Mouse (Mus musculus) limb, embryonic 12.5 days (tissue): ENCODE measurements around the gene Zfp787. TPM values are rescaled to one million over a fixed set of nuclear protein-coding genes. Genes with fewer than 3 reads are reported as not detected.

Experiments
- ATAC-seq: fragments of 200-750 bp; cut with Nextera tagmentation; 2 replicates; pipeline ENCODE4 v1.8.0; 2017; ENCODE audit warnings: low read depth, moderate TSS enrichment; ENCODE audit not compliant: insufficient number of reproducible peaks, insufficient read depth, low FRiP score, low TSS enrichment
- H3K27ac ChIP-seq: fragments of 300-500 bp; sonication (generic); 2 replicates; pipeline ENCODE4 v1.5.1; 2016; ENCODE audit warnings: mild to moderate bottlenecking, moderate library complexity
- H3K27me3 ChIP-seq: fragments of 300-500 bp; sonication (generic); 2 replicates; pipeline ENCODE4 v1.6.1; 2016; ENCODE audit warnings: mild to moderate bottlenecking, moderate library complexity
- H3K36me3 ChIP-seq: fragments of 300-500 bp; sonication (generic); 2 replicates; pipeline ENCODE4 v1.6.1; 2016; ENCODE audit warnings: mild to moderate bottlenecking, moderate library complexity
- H3K4me1 ChIP-seq: fragments of 300-500 bp; sonication (generic); replicated peaks from 2 replicates; pipeline ENCODE4 v1.6.1; 2016
- H3K4me2 ChIP-seq: fragments of 300-500 bp; sonication (generic); 2 replicates; pipeline ENCODE4 v1.6.1; 2016; ENCODE audit warnings: mild to moderate bottlenecking, moderate library complexity
- H3K4me3 ChIP-seq: fragments of 300-500 bp; sonication (generic); replicated peaks from 2 replicates; pipeline ENCODE4 v1.5.1; 2016; ENCODE audit warnings: mild to moderate bottlenecking
- H3K9ac ChIP-seq: fragments of 300-500 bp; sonication (generic); replicated peaks from 2 replicates; pipeline ENCODE4 v1.6.1; 2016; ENCODE audit warnings: mild to moderate bottlenecking, moderate library complexity
- H3K9me3 ChIP-seq: fragments of 300-500 bp; sonication (generic); 2 replicates; pipeline ENCODE4 v1.6.1; 2016; ENCODE audit warnings: mild to moderate bottlenecking, moderate library complexity
- WGBS: fragments of 180-500 bp; shearing (Covaris S2); methylation state at CpG from one replicate; pipeline ENCODE4 v1.1.7; 2016; 5-methylcytosine and 5-hydroxymethylcytosine counted together
- polyA plus RNA-seq: library from polyadenylated mRNA; unstranded; fragments of >200 nt; fragmentation: Nextera tagmentation; extraction: Ambion mirVana; gene quantifications from 2 replicates; pipeline ENCODE4 v1.2.1, GENCODE M21; 2016

Gene Zfp787
- polyA plus RNA-seq = 35.2 and 36.1 TPM in 2 replicates

- H3K27me3 ChIP-seq = no peaks in the 10 kb centered on the region
- H3K4me2 ChIP-seq = peak within 1 kb of the TSS; percentile 89
- H3K9ac ChIP-seq = peak within 1 kb of the TSS; percentile 88
- H3K4me1 ChIP-seq = peaks cover 22% of the 10 kb centered on the region
- H3K9me3 ChIP-seq = no peaks in the 10 kb centered on the region
- peak within 1 kb of the TSS; percentile 74 for H3K4me3 ChIP-seq
- WGBS = under 1% methylated on average over 52 of the region's 54 CpGs
- no peaks in the 10 kb centered on the region for H3K36me3 ChIP-seq
- ATAC-seq = peak; percentile 98
- H3K27ac ChIP-seq = peak within 1 kb of the TSS; percentile 92
Measured at GRCm38 (mm10) chr7:6155901-6156411, at the start of gene Zfp787. Zfp787 (minus strand) TSS chr7:6155997.

- Histone ChIP-seq H3K36me3 (no peaks in the 10 kb centered on the region), H3K4me2 (no peak overlapping the region), H3K4me1 (no peaks in the 10 kb centered on the region), H3K4me3 (no peak overlapping the region), H3K9me3 (peaks cover 9% of the 10 kb centered on the region), H3K27ac (no peak overlapping the region), H3K9ac (no peak overlapping the region), H3K27me3 (no peaks in the 10 kb centered on the region)
- no peak for ATAC-seq
- 71% methylated on average over 3 of the region's 3 CpGs for WGBS
Measured at GRCm38 (mm10) chr7:6204200-6204599, 48.4 kb upstream of the Zfp787 start.

GRCm38 (mm10) chr7:6196790-6197189 is 41.0 kb upstream of the Zfp787 start, which contains the start of gene Galp:
Galp (plus strand) TSS chr7:6197090.
- H3K36me3 ChIP-seq = no peaks in the 10 kb centered on the region
- no peak within 1 kb of the TSS for H3K4me3 ChIP-seq
- ATAC-seq = no peak
- H3K9me3 ChIP-seq = peaks cover 9% of the 10 kb centered on the region
- no peak within 1 kb of the TSS for H3K27ac ChIP-seq
- H3K27me3 ChIP-seq = no peaks in the 10 kb centered on the region
- H3K4me2 ChIP-seq = no peak within 1 kb of the TSS
- no peak within 1 kb of the TSS for H3K9ac ChIP-seq
- 64% methylated on average over 3 of the region's 3 CpGs for WGBS
- H3K4me1 ChIP-seq = no peaks in the 10 kb centered on the region

- no peaks in the 10 kb centered on the region for H3K27me3 ChIP-seq
- H3K4me2 ChIP-seq = no peak overlapping the region
- peaks cover 9% of the 10 kb centered on the region for H3K9me3 ChIP-seq
- no peak overlapping the region for H3K4me3 ChIP-seq
- 50% methylated on average over 2 of the region's 2 CpGs for WGBS
- no peak overlapping the region for H3K9ac ChIP-seq
- no peak overlapping the region for H3K27ac ChIP-seq
- no peaks in the 10 kb centered on the region for H3K4me1 ChIP-seq
- H3K36me3 ChIP-seq = no peaks in the 10 kb centered on the region
- ATAC-seq = no peak
Measured at GRCm38 (mm10) chr7:6195777-6196176, 40.0 kb upstream of the Zfp787 start.

GRCm38 (mm10) chr7:6194129-6194528 is 38.3 kb upstream of the Zfp787 start:
- Histone ChIP-seq H3K4me2 (no peak overlapping the region), H3K9me3 (no peaks in the 10 kb centered on the region), H3K4me1 (no peaks in the 10 kb centered on the region), H3K27me3 (peaks cover 5% of the 10 kb centered on the region), H3K4me3 (no peak overlapping the region), H3K27ac (no peak overlapping the region), H3K9ac (no peak overlapping the region), H3K36me3 (peaks cover 16% of the 10 kb centered on the region)
- ATAC-seq = peak; percentile 87
- WGBS = 19% methylated on average over 5 of the region's 5 CpGs

- no peak overlapping the region for H3K27ac ChIP-seq
- WGBS = 37% methylated on average over 3 of the region's 3 CpGs
- no peak for ATAC-seq
- peaks cover 15% of the 10 kb centered on the region for H3K27me3 ChIP-seq
- H3K4me2 ChIP-seq = no peak overlapping the region
- H3K36me3 ChIP-seq = peaks cover 43% of the 10 kb centered on the region
- no peak overlapping the region for H3K9ac ChIP-seq
- H3K9me3 ChIP-seq = no peaks in the 10 kb centered on the region
- no peaks in the 10 kb centered on the region for H3K4me1 ChIP-seq
- H3K4me3 ChIP-seq = no peak overlapping the region
Measured at GRCm38 (mm10) chr7:6191376-6191775, 35.6 kb upstream of the Zfp787 start.

- peaks cover 15% of the 10 kb centered on the region for H3K27me3 ChIP-seq
- H3K27ac ChIP-seq = no peak overlapping the region
- H3K36me3 ChIP-seq = peaks cover 60% of the 10 kb centered on the region
- no peak overlapping the region for H3K9ac ChIP-seq
- no peak overlapping the region for H3K4me3 ChIP-seq
- H3K9me3 ChIP-seq = no peaks in the 10 kb centered on the region
- no peak for ATAC-seq
- no peak overlapping the region for H3K4me2 ChIP-seq
- 36% methylated on average over 45 of the region's 45 CpGs for WGBS
- H3K4me1 ChIP-seq = no peaks in the 10 kb centered on the region
Measured at GRCm38 (mm10) chr7:6189542-6189941, 33.7 kb upstream of the Zfp787 start.

GRCm38 (mm10) chr7:6186756-6187155 is 31.0 kb upstream of the Zfp787 start:
- no peak for ATAC-seq
- Histone ChIP-seq H3K27ac (no peak overlapping the region), H3K4me3 (no peak overlapping the region), H3K9me3 (no peaks in the 10 kb centered on the region), H3K9ac (no peak overlapping the region), H3K36me3 (peaks cover 72% of the 10 kb centered on the region), H3K27me3 (peaks cover 15% of the 10 kb centered on the region), H3K4me1 (no peaks in the 10 kb centered on the region), H3K4me2 (no peak overlapping the region)
- WGBS = 81% methylated on average over 2 of the region's 2 CpGs

GRCm38 (mm10) chr7:6186176-6186575 is 30.4 kb upstream of the Zfp787 start:
- Histone ChIP-seq H3K27me3 (peaks cover 15% of the 10 kb centered on the region), H3K9me3 (no peaks in the 10 kb centered on the region), H3K9ac (no peak overlapping the region), H3K4me3 (no peak overlapping the region), H3K4me2 (no peak overlapping the region), H3K4me1 (no peaks in the 10 kb centered on the region), H3K27ac (no peak overlapping the region), H3K36me3 (peaks cover 73% of the 10 kb centered on the region)
- ATAC-seq = no peak
- WGBS = 87% methylated on average over 2 of the region's 2 CpGs

GRCm38 (mm10) chr7:6185391-6185790 is 29.6 kb upstream of the Zfp787 start:
- peaks cover 15% of the 10 kb centered on the region for H3K27me3 ChIP-seq
- ATAC-seq = no peak
- 96% methylated on average over 1 of the region's 1 CpGs for WGBS
- no peaks in the 10 kb centered on the region for H3K9me3 ChIP-seq
- no peak overlapping the region for H3K4me2 ChIP-seq
- no peak overlapping the region for H3K9ac ChIP-seq
- peaks cover 77% of the 10 kb centered on the region for H3K36me3 ChIP-seq
- no peaks in the 10 kb centered on the region for H3K4me1 ChIP-seq
- no peak overlapping the region for H3K27ac ChIP-seq
- H3K4me3 ChIP-seq = no peak overlapping the region

GRCm38 (mm10) chr7:6184521-6184920 is 28.7 kb upstream of the Zfp787 start:
- Histone ChIP-seq H3K9ac (no peak overlapping the region), H3K4me3 (no peak overlapping the region), H3K27me3 (peaks cover 14% of the 10 kb centered on the region), H3K4me1 (no peaks in the 10 kb centered on the region), H3K4me2 (no peak overlapping the region), H3K36me3 (peaks cover 75% of the 10 kb centered on the region), H3K27ac (no peak overlapping the region), H3K9me3 (no peaks in the 10 kb centered on the region)
- no peak for ATAC-seq
- WGBS = 94% methylated on average over 8 of the region's 8 CpGs

- Histone ChIP-seq H3K4me2 (no peak overlapping the region), H3K9ac (no peak overlapping the region), H3K9me3 (no peaks in the 10 kb centered on the region), H3K27ac (no peak overlapping the region), H3K36me3 (peaks cover 72% of the 10 kb centered on the region), H3K27me3 (peaks cover 7% of the 10 kb centered on the region; the same call in 1 of the 2 replicates), H3K4me1 (no peaks in the 10 kb centered on the region), H3K4me3 (no peak overlapping the region)
- 95% methylated on average over 19 of the region's 19 CpGs for WGBS
- no peak for ATAC-seq
Measured at GRCm38 (mm10) chr7:6183802-6184201, 28.0 kb upstream of the Zfp787 start.
